Mouse (Mus musculus) ES-Bruce4 (cell line): Measurements from ENCODE around the gene Cacna1b.

ENCODE experiments used
- CTCF ChIP-seq: IDR thresholded peaks from one replicate; pipeline ENCODE4 v1.8.1; 2011; ENCODE audit warnings: low read depth, low read length
- EP300 ChIP-seq: IDR thresholded peaks from 2 replicates; pipeline ENCODE4 v1.6.1; 2011; ENCODE audit warnings: low read depth, low read length; ENCODE audit not compliant: insufficient read depth
- POLR2A ChIP-seq: IDR thresholded peaks from one replicate; pipeline ENCODE4 v1.8.1; 2011; ENCODE audit warnings: low read length; ENCODE audit not compliant: insufficient read depth

GRCm38 (mm10) chr2:24684796-24685195, 78.2 kb downstream of the Cacna1b start:
- no peak for TF ChIP-seq CTCF
- TF ChIP-seq POLR2A = no peak
- no peak for TF ChIP-seq EP300
